Mouse (Mus musculus): ENCODE measurements around the gene Grid2ip.

DNA sequence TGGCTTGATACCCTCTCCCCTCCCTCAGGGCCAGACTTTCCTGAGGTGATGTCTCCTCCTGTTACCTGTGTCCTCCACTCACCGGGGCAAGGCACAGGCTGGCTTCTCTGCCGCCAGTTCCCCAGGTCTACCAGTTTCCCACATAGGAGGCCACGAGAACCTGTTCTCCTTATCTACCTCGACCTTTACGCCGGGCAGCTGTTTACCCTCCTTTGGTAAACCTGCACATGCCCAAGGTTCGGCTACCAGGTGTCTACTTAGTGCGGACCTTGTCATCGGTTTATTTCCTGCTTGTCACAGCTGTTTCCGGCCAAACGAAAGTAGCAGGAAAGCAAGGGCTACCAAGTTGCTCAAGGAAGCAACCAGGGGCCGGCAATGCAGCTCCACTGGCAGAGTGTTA is 43.4 kb downstream of the Grid2ip start:
- TF ChIP-seq CTCF (IDR thresholded peaks at IDR 0.05; ENCODE audit: borderline replicate concordance, insufficient read depth, low read depth, low read length): no peak
- no peak for TF ChIP-seq POLR2A (IDR thresholded peaks at IDR 0.05; ENCODE audit: borderline replicate concordance, insufficient read depth, low read length)

All from cerebellum, adult 2 months (tissue).